Mouse (Mus musculus): ENCODE measurements around the gene Sox15. TPM values are rescaled to one million over a fixed set of nuclear protein-coding genes. Genes with fewer than 3 reads are reported as not detected.

The Sox15 gene
- polyA plus RNA-seq, 1 experiment from 2014 or later, result 0.24 TPM

DNA sequence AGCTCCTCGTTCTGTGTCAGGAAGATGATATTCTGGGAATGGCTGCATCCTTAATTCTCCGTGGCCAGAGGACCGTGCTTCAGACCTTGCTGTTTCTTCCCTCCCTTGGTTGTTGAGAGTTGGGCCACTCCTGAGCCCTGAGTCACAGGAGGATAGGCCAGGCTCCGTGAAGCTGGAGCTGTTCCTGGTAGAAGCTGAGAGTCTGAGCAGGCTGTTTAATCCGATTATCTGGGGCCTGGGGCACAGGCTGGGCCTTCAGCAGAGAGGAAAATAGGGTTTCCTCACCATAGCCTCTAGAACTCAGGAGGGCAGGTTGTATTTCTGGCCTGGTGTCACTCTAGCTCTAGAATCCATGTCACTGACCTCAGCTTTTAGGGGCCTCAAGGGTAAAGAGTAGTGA lies 1.7 kb upstream of the Sox15 start:
- H3K9ac ChIP-seq, result no peak overlapping the region
- no peaks in the 10 kb centered on the region for H3K27me3 ChIP-seq
- peaks cover 20% of the 10 kb centered on the region for H3K4me1 ChIP-seq
- 66% methylated on average over 5 of the region's 5 CpGs for WGBS
- H3K27ac ChIP-seq, result no peak overlapping the region
- H3K9me3 ChIP-seq, result no peaks in the 10 kb centered on the region
- peaks cover 77% of the 10 kb centered on the region for H3K36me3 ChIP-seq
- no peak for ATAC-seq (ENCODE audit: borderline replicate concordance, extremely low read depth, low FRiP score, low TSS enrichment)
- H3K4me2 ChIP-seq, result no peak overlapping the region
- H3K4me3 ChIP-seq, result no peak overlapping the region

GRCm38 (mm10) chr11:69654760-69655159 lies 354 bp upstream of the Sox15 start:
- WGBS, result 38% methylated on average over 9 of the region's 9 CpGs
- no peak overlapping the region for H3K9ac ChIP-seq
- H3K4me2 ChIP-seq, result no peak overlapping the region
- H3K27ac ChIP-seq, result peak overlapping the region; percentile 69
- H3K4me3 ChIP-seq, result no peak overlapping the region
- H3K36me3 ChIP-seq, result peaks cover 76% of the 10 kb centered on the region
- H3K4me1 ChIP-seq, result peaks cover 20% of the 10 kb centered on the region
- no peaks in the 10 kb centered on the region for H3K9me3 ChIP-seq
- ATAC-seq (ENCODE audit: borderline replicate concordance, extremely low read depth, low FRiP score, low TSS enrichment), result no peak
- no peaks in the 10 kb centered on the region for H3K27me3 ChIP-seq

DNA sequence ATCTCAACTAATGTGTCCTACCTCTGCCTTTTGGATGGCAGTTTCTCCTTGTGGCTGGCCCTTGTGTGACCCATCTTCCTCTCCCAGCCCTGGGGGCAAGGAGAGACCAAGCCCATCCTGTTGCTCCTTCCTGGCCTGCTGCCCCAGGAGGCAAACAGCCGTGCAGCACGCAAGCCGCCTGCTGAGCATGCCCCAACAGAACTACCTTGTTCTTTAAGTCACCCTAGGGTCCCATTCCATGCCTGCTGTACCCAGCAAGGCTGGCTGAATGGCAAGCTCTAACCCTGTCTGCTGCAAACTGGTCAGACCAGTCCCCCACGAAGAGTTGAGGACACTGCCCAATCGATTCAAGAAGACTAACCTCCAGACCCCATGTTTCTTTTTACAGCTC lies 946 bp downstream of the Sox15 start:
- Histone ChIP-seq H3K36me3 (peaks cover 63% of the 10 kb centered on the region), H3K4me3 (no peak overlapping the region), H3K9ac (no peak overlapping the region), H3K27me3 (no peaks in the 10 kb centered on the region), H3K4me1 (peaks cover 20% of the 10 kb centered on the region), H3K4me2 (no peak overlapping the region), H3K27ac (no peak overlapping the region), H3K9me3 (no peaks in the 10 kb centered on the region)
- no peak for ATAC-seq (ENCODE audit: borderline replicate concordance, extremely low read depth, low FRiP score, low TSS enrichment)
- WGBS, result 68% methylated on average over 5 of the region's 5 CpGs

DNA sequence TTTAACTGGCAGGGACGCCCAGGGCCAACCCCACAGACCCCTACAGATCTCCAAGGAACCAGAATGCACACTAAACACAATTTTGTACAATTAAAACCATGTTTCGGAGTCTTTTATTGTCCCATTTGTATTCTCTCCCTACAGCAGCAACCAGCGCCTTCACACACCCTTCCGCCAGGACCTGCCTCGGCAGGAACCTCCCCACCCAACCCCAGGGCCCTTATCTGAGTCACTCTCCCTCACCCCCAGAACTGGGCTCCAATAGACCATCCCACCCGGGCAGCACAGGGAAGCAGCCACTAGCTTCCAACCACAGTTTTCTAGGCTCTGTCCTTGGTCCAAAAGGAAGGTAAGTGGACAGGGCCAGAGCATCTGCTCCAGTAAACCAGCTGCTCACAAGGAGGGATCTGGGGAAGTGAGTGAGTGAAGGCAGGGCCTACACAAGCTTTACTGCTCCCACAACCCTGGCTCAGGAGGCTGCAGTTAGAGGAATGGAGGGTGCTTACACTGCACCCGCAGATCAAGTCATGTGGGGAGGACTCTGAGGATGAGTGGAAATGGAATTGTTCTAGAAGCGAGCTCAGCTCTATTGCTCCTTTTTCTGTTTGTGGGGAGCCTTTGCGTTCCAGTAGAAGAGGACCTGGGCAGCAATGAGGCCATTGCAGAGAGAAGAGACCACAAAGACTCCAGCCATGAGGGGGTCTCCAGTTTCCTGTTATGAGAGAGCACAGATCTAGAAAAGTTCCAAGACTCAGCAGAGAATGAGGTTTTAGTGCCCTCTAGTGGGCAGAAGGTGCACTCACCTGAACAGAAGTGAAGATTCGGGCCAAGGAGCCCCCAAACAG lies 1.7 kb downstream of the Sox15 start:
- no peaks in the 10 kb centered on the region for H3K9me3 ChIP-seq
- no peak overlapping the region for H3K4me2 ChIP-seq
- peaks cover 56% of the 10 kb centered on the region for H3K36me3 ChIP-seq
- H3K27ac ChIP-seq, result no peak overlapping the region
- no peak overlapping the region for H3K4me3 ChIP-seq
- peaks cover 28% of the 10 kb centered on the region for H3K4me1 ChIP-seq
- no peak for ATAC-seq (ENCODE audit: borderline replicate concordance, extremely low read depth, low FRiP score, low TSS enrichment)
- WGBS, result 75% methylated on average over 10 of the region's 10 CpGs
- no peak overlapping the region for H3K9ac ChIP-seq
- no peaks in the 10 kb centered on the region for H3K27me3 ChIP-seq

DNA sequence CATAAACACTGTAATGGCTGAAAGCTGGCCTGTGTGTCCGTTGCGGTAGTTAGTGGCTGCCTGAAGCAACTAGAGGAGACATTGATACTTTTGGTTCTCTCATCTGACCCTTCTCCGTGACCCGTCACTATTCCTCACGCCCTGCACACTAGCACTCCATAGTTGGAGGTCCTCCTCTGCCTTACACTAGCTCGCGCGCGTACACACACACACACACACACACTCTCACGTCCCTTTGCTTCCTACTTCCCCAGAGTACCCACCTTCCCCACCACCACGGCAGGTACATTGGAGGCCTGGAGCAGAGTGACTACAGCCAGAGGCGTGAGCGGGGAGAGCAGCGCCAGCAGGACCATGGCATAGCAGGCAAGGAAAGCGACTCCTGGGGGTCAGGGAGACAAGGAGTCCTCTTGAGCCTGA lies 2.4 kb downstream of the Sox15 start:
- no peak overlapping the region for H3K4me3 ChIP-seq
- H3K4me1 ChIP-seq, result peaks cover 28% of the 10 kb centered on the region
- H3K36me3 ChIP-seq, result peaks cover 49% of the 10 kb centered on the region
- H3K27me3 ChIP-seq, result no peaks in the 10 kb centered on the region
- WGBS, result 77% methylated on average over 15 of the region's 15 CpGs
- no peak for ATAC-seq (ENCODE audit: borderline replicate concordance, extremely low read depth, low FRiP score, low TSS enrichment)
- H3K9ac ChIP-seq, result no peak overlapping the region
- no peaks in the 10 kb centered on the region for H3K9me3 ChIP-seq
- H3K27ac ChIP-seq, result no peak overlapping the region
- H3K4me2 ChIP-seq, result no peak overlapping the region

DNA sequence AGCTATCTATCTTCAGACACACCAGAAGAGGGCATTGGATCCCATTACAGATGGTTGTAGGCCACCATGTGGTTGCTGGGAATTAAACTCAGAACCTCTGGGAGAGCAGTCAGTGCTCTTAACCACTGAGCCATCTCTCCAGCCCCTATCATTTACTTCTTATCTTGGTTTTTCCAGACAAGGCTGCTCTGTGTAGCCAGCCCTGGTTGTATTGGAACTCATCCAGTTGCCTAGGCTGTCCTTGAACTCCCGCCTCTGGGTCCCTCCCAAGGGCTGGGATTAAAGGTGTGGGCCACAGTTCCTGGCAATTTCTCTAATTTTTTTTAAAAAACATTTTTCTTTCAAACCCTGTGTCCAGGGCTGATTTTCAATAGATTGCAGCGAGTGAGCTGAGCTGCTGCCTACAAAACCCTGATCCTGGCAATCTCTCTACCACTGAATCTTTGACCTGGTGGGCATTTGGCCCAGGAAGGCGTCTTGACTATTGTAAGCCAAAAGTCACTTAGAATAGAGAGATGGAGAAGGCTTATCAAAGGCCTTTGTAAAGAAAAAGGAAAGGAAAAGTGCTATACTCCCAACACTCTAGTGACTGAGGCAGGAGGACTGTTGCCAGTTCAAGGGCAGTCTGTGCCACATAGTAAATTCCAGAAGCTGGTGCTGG lies 6.2 kb downstream of the Sox15 start:
- peaks cover 18% of the 10 kb centered on the region for H3K4me1 ChIP-seq
- H3K4me3 ChIP-seq, result peak overlapping the region; percentile 57
- no peaks in the 10 kb centered on the region for H3K9me3 ChIP-seq
- H3K27ac ChIP-seq, result peak overlapping the region; percentile 93
- H3K27me3 ChIP-seq, result no peaks in the 10 kb centered on the region
- peak overlapping the region; percentile 50 for H3K4me2 ChIP-seq
- H3K9ac ChIP-seq, result peak overlapping the region; percentile 68
- ATAC-seq (ENCODE audit: borderline replicate concordance, extremely low read depth, low FRiP score, low TSS enrichment), result no peak
- peaks cover 57% of the 10 kb centered on the region for H3K36me3 ChIP-seq
- WGBS, result 64% methylated on average over 3 of the region's 3 CpGs

DNA sequence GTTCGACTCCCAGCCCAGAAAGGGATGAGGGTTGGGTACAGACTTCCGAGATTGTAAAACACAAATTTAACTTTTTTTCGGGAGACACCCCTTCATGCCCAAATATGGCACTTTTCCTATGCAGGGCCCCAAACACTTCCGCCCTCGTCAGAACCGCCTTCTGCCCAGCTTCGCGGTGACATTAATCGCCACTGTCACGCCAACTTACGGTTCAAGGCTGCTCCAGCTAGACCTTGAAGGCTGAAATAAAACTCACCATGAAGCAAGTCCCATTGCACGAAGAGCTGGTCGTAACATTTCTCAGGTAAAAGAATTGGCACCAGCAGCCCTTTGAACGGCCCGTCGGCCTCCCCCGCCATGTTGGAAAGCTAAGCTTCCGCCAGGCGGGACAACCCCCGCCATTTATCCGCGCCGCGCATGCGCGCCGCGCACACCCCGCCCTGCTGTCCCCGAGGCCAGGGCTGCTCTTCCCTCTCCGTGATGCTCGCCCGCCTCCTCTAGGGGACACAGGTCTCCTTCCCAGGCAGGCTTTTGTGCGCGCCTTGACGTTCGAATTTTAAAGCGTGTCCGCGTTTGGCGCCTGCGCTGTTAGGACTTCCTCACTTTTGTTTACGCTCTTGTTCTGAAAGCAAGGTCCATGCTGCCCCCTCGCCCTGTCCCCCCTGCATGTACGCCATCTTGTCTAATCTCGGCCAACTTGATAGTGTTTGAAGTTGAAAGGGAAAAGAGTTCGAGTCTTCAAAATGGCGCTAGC lies 7.3 kb downstream of the Sox15 start, which contains the start of gene Mpdu1:
Mpdu1 (minus strand) TSS at position 430 of the 754 bp plus-strand sequence.
- H3K9me3 ChIP-seq, result no peaks in the 10 kb centered on the region

GRCm38 (mm10) chr11:69662967-69663671 lies 8.0 kb downstream of the Sox15 start:
- no peak for ATAC-seq (ENCODE audit: borderline replicate concordance, extremely low read depth, low FRiP score, low TSS enrichment)
- 62% methylated on average over 13 of the region's 13 CpGs for WGBS

More for the DNA sequence above, 7.3 kb downstream of the Sox15 start, which contains the start of gene Mpdu1:
- Histone ChIP-seq H3K4me1 (peaks cover 17% of the 10 kb centered on the region), H3K27ac (peak within 1 kb of the TSS; percentile 93), H3K4me3 (peak within 1 kb of the TSS; percentile 57), H3K9ac (peak within 1 kb of the TSS; percentile 68), H3K27me3 (no peaks in the 10 kb centered on the region), H3K4me2 (peak within 1 kb of the TSS; percentile 50), H3K36me3 (peaks cover 56% of the 10 kb centered on the region)
- WGBS, result under 1% methylated on average over 48 of the region's 48 CpGs
- peak; percentile 94 for ATAC-seq (ENCODE audit: borderline replicate concordance, extremely low read depth, low FRiP score, low TSS enrichment)

GRCm38 (mm10) chr11:69663795-69664194 lies 8.7 kb downstream of the Sox15 start:
- WGBS, result 73% methylated on average over 6 of the region's 6 CpGs
- H3K36me3 ChIP-seq, result peaks cover 56% of the 10 kb centered on the region
- H3K27ac ChIP-seq, result peak overlapping the region; percentile 93; the same call in 1 of the 2 replicates
- H3K9me3 ChIP-seq, result no peaks in the 10 kb centered on the region
- H3K4me1 ChIP-seq, result peaks cover 16% of the 10 kb centered on the region
- no peak overlapping the region for H3K4me2 ChIP-seq
- no peak overlapping the region for H3K4me3 ChIP-seq
- no peak for ATAC-seq (ENCODE audit: borderline replicate concordance, extremely low read depth, low FRiP score, low TSS enrichment)
- H3K9ac ChIP-seq, result no peak overlapping the region
- no peaks in the 10 kb centered on the region for H3K27me3 ChIP-seq

More at GRCm38 (mm10) chr11:69662967-69663671, 8.0 kb downstream of the Sox15 start:
- no peaks in the 10 kb centered on the region for H3K27me3 ChIP-seq
- H3K27ac ChIP-seq, result peak overlapping the region; percentile 93
- H3K9me3 ChIP-seq, result no peaks in the 10 kb centered on the region
- peaks cover 56% of the 10 kb centered on the region for H3K36me3 ChIP-seq
- peak overlapping the region; percentile 14 for H3K9ac ChIP-seq
- H3K4me3 ChIP-seq, result peak overlapping the region; percentile 57
- peak overlapping the region; percentile 50 for H3K4me2 ChIP-seq
- H3K4me1 ChIP-seq, result peaks cover 14% of the 10 kb centered on the region

DNA sequence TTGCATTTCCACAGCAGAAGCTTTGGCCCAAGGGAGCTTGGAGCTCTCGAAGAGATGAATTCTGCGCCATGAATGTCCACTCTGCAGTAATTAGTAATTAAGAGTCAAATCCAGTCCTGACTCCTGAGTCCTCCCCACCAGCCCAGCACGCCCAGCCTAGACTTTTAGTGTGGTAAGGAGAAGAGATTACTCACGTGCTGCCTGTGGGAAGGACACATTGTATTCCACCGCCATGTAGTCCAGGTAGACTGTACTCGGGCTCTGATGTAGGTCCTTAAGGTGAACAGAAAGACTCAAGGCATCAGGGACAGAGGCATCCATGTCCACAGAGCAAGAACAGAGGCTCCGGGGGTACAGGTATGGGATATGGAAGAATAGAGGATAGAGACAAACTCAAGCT lies 9.7 kb downstream of the Sox15 start:
- Histone ChIP-seq H3K9me3 (no peaks in the 10 kb centered on the region), H3K4me1 (peaks cover 27% of the 10 kb centered on the region), H3K27ac (0 out of 2 replicates have a peak overlapping the region, but pooled peaks have one; percentile 33), H3K9ac (no peak overlapping the region), H3K27me3 (no peaks in the 10 kb centered on the region), H3K4me2 (no peak overlapping the region), H3K36me3 (peaks cover 59% of the 10 kb centered on the region), H3K4me3 (no peak overlapping the region)
- 87% methylated on average over 7 of the region's 7 CpGs for WGBS
- ATAC-seq (ENCODE audit: borderline replicate concordance, extremely low read depth, low FRiP score, low TSS enrichment), result no peak

- peaks cover 66% of the 10 kb centered on the region for H3K36me3 ChIP-seq
- H3K4me2 ChIP-seq, result no peak overlapping the region
- ATAC-seq (ENCODE audit: borderline replicate concordance, extremely low read depth, low FRiP score, low TSS enrichment), result no peak
- H3K27ac ChIP-seq, result peak overlapping the region; percentile 33; the same call in 1 of the 2 replicates
- no peaks in the 10 kb centered on the region for H3K27me3 ChIP-seq
- H3K9me3 ChIP-seq, result no peaks in the 10 kb centered on the region
- no peak overlapping the region for H3K4me3 ChIP-seq
- H3K4me1 ChIP-seq, result peaks cover 32% of the 10 kb centered on the region
- no peak overlapping the region for H3K9ac ChIP-seq
- WGBS, result 60% methylated on average over 9 of the region's 9 CpGs
Observed at GRCm38 (mm10) chr11:69665457-69665960, 10.4 kb downstream of the Sox15 start.

Data from lung, embryonic 15.5 days (tissue).